Mouse (Mus musculus) liver, embryonic 15.5 days (tissue): Measurements from ENCODE around the gene Ndufaf4. TPM values are rescaled to one million over a fixed set of nuclear protein-coding genes. Genes with fewer than 3 reads are reported as not detected.
A peak's percentile ranks its signal among the peaks of the same experiment; 100 is the strongest.
"Not testable (repeated sequence)": the region's sequence is repeated elsewhere in the genome, so short reads cannot be mapped to it uniquely, and the experiment has no call there.

Source experiments
- ATAC-seq: fragments of 200-750 bp; cut with Nextera tagmentation; 2 replicates; pipeline ENCODE4 v1.8.0; 2017; ENCODE audit warnings: moderate number of reproducible peaks, mild to moderate bottlenecking, moderate library complexity; ENCODE audit not compliant: insufficient read depth
- H3K27ac ChIP-seq: fragments of 300-500 bp; sonication (generic); replicated peaks from 2 replicates; pipeline ENCODE4 v1.5.1; 2015; ENCODE audit warnings: mild to moderate bottlenecking, inconsistent platforms
- H3K27me3 ChIP-seq: fragments of 300-500 bp; sonication (generic); 2 replicates; pipeline ENCODE4 v1.6.1; 2015; ENCODE audit warnings: mild to moderate bottlenecking, inconsistent platforms
- H3K36me3 ChIP-seq: fragments of 300-500 bp; sonication (generic); replicated peaks from 2 replicates; pipeline ENCODE4 v1.6.1; 2015; ENCODE audit warnings: moderate library complexity, mild to moderate bottlenecking, inconsistent platforms
- H3K4me1 ChIP-seq: fragments of 300-500 bp; sonication (generic); replicated peaks from 2 replicates; pipeline ENCODE4 v1.6.1; 2015; ENCODE audit warnings: inconsistent platforms
- H3K4me2 ChIP-seq: fragments of 300-500 bp; sonication (generic); 2 replicates; pipeline ENCODE4 v1.6.1; 2015; ENCODE audit warnings: moderate library complexity, mild to moderate bottlenecking, inconsistent platforms
- H3K4me3 ChIP-seq: fragments of 300-500 bp; sonication (generic); replicated peaks from 2 replicates; pipeline ENCODE4 v1.5.1; 2015; ENCODE audit warnings: mild to moderate bottlenecking, inconsistent platforms
- H3K9ac ChIP-seq: fragments of 300-500 bp; sonication (generic); 2 replicates; pipeline ENCODE4 v1.6.1; 2015; ENCODE audit warnings: moderate library complexity, mild to moderate bottlenecking, inconsistent platforms
- H3K9me3 ChIP-seq: fragments of 300-500 bp; sonication (generic); replicated peaks from 2 replicates; pipeline ENCODE4 v1.6.1; 2016; ENCODE audit warnings: inconsistent platforms
- WGBS: fragments of 180-500 bp; shearing (Covaris S2); methylation state at CpG from one replicate; pipeline ENCODE4 v1.1.7; 2015; ENCODE audit warnings: mixed read lengths; ENCODE audit not compliant: insufficient replicate concordance; 5-methylcytosine and 5-hydroxymethylcytosine counted together
- polyA plus RNA-seq: library from polyadenylated mRNA; unstranded; fragments of >200 nt; fragmentation: Nextera tagmentation; extraction: Ambion mirVana; gene quantifications from 2 replicates; pipeline ENCODE4 v1.2.1, GENCODE M21; 2015

Ndufaf4 gene
- 20.2 and 22.0 TPM in 2 replicates for polyA plus RNA-seq

- under 1% methylated on average over 58 of the region's 58 CpGs for WGBS
- H3K36me3 ChIP-seq, result peaks cover 15% of the 10 kb centered on the region
- ATAC-seq, result peak; percentile 99
Observed at GRCm38 (mm10) chr4:24897851-24898515, at the start of gene Ndufaf4. TSS of gene Ndufaf4 (plus strand) at chr4:24898083.

GRCm38 (mm10) chr4:24850401-24851325, 47.2 kb upstream of the Ndufaf4 start, which contains the start of gene Klhl32:
TSS of gene Klhl32 (minus strand) at chr4:24851124.
- H3K27ac ChIP-seq, result no peak within 1 kb of the TSS
- H3K9ac ChIP-seq, result 0 out of 2 replicates have a peak within 1 kb of the TSS, but pooled peaks have one; percentile 21
- under 1% methylated on average over 63 of the region's 63 CpGs for WGBS

More at GRCm38 (mm10) chr4:24897851-24898515, at the start of gene Ndufaf4:
- Histone ChIP-seq H3K9ac (peak within 1 kb of the TSS; percentile 72), H3K4me1 (peaks cover 15% of the 10 kb centered on the region), H3K4me3 (peak within 1 kb of the TSS; percentile 88), H3K27ac (0 out of 2 replicates have a peak within 1 kb of the TSS, but pooled peaks have one; percentile 29), H3K27me3 (no peaks in the 10 kb centered on the region), H3K9me3 (no peaks in the 10 kb centered on the region), H3K4me2 (peak within 1 kb of the TSS; percentile 92)

GRCm38 (mm10) chr4:24865691-24866090, 32.2 kb upstream of the Ndufaf4 start:
- Histone ChIP-seq H3K9me3 (no peaks in the 10 kb centered on the region), H3K4me2 (no peak overlapping the region), H3K27me3 (no peaks in the 10 kb centered on the region), H3K27ac (no peak overlapping the region), H3K9ac (no peak overlapping the region), H3K36me3 (no peaks in the 10 kb centered on the region), H3K4me3 (no peak overlapping the region), H3K4me1 (no peaks in the 10 kb centered on the region)
- 31% methylated on average over 6 of the region's 6 CpGs for WGBS
- ATAC-seq, result no peak

More at GRCm38 (mm10) chr4:24850401-24851325, 47.2 kb upstream of the Ndufaf4 start, which contains the start of gene Klhl32:
- peak within 1 kb of the TSS; percentile 73 for H3K4me2 ChIP-seq
- no peaks in the 10 kb centered on the region for H3K36me3 ChIP-seq
- H3K4me3 ChIP-seq, result peak within 1 kb of the TSS; percentile 56
- H3K9me3 ChIP-seq, result no peaks in the 10 kb centered on the region
- peak; percentile 44; the same call in 1 of the 2 replicates for ATAC-seq
- peaks cover 13% of the 10 kb centered on the region for H3K27me3 ChIP-seq
- H3K4me1 ChIP-seq, result peaks cover 8% of the 10 kb centered on the region; the same call in 1 of the 2 replicates

DNA sequence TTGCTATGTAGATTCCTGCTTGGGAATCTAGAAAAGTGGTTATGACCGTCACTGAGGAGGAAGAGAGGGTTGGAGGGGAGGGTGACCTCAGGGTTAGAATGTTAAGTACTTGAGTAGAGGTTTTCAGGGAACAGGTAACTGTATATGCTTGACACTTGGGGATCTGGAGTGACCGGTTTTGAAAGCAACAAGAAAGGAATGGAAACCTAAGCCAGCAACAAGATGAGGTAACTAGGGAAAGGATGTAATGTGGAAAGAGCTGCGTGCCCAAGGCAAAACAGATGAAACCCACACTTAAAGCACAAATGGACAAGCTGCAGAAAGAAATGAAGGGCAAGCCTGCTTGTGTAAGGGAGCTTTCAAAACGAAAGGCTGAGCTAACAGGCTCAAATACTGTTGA, 28.7 kb upstream of the Ndufaf4 start:
- H3K27ac ChIP-seq, result no peak overlapping the region
- no peaks in the 10 kb centered on the region for H3K4me1 ChIP-seq
- H3K9ac ChIP-seq, result no peak overlapping the region
- no peak for ATAC-seq
- H3K9me3 ChIP-seq, result no peaks in the 10 kb centered on the region
- no peak overlapping the region for H3K4me3 ChIP-seq
- no peaks in the 10 kb centered on the region for H3K27me3 ChIP-seq
- no peaks in the 10 kb centered on the region for H3K36me3 ChIP-seq
- H3K4me2 ChIP-seq, result no peak overlapping the region
- 49% methylated on average over 4 of the region's 4 CpGs for WGBS

DNA sequence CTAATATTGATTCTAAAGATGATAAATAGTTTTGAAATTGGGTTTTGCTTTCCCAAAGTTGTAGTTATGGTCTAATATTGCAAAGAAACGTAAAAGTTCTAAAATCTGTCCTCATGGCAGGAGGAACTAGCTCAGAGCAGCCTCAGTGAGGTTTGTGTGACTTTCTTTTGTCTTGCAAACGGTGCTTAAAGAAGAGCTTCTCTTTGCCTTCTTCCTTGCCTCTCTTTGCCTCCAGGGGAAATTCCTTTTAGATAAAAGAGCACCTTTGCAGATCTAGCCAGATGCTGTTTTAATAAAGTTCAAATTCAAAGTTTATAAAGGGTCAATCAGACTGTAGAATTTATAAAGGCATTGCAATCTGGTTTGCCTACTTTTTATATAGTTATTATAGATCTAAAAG, 8.5 kb upstream of the Ndufaf4 start:
- not testable (repeated sequence) for ATAC-seq, H3K4me1 ChIP-seq, H3K4me2 ChIP-seq, H3K36me3 ChIP-seq, H3K9me3 ChIP-seq, H3K27me3 ChIP-seq, H3K4me3 ChIP-seq, H3K27ac ChIP-seq, H3K9ac ChIP-seq
- WGBS, result 34% methylated on average over 2 of the region's 2 CpGs

DNA sequence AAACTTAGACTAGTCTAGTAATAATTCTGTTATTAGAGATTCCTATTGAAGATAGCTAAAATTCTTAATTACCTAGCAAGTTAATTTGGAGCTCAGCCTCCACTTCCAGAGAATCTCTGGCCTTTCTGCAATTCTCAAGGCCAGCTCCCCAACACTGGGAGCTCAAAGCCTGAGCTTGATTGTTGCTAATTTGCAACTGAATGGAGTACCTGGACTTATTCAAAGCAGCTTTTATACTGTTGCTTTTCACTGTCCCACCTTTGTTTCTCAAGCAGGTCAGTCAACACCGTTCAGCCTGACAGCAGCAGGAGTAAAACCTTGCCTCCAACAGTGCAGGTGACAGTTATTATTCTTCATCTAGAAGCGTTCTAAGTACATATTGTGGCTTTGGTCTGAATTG, 5.6 kb upstream of the Ndufaf4 start:
- not testable (repeated sequence) for H3K9me3 ChIP-seq, H3K4me3 ChIP-seq, H3K4me1 ChIP-seq, H3K4me2 ChIP-seq, H3K36me3 ChIP-seq, H3K27me3 ChIP-seq, H3K9ac ChIP-seq, H3K27ac ChIP-seq, ATAC-seq
- WGBS, result 54% methylated on average over 2 of the region's 2 CpGs

- Histone ChIP-seq H3K36me3 (no peaks in the 10 kb centered on the region), H3K27ac (no peak overlapping the region), H3K27me3 (no peaks in the 10 kb centered on the region), H3K4me1 (peaks cover 15% of the 10 kb centered on the region), H3K9me3 (no peaks in the 10 kb centered on the region), H3K9ac (no peak overlapping the region), H3K4me3 (no peak overlapping the region), H3K4me2 (no peak overlapping the region)
- no peak for ATAC-seq
- 44% methylated on average over 4 of the region's 4 CpGs for WGBS
Observed at GRCm38 (mm10) chr4:24894625-24895024, 3.3 kb upstream of the Ndufaf4 start.

- Histone ChIP-seq H3K4me1 (peaks cover 15% of the 10 kb centered on the region), H3K36me3 (peaks cover 9% of the 10 kb centered on the region), H3K27me3 (no peaks in the 10 kb centered on the region), H3K27ac (no peak overlapping the region), H3K4me3 (no peak overlapping the region), H3K9ac (no peak overlapping the region), H3K9me3 (no peaks in the 10 kb centered on the region), H3K4me2 (peak overlapping the region; percentile 92)
- no peak for ATAC-seq
- 3% methylated on average over 1 of the region's 1 CpGs for WGBS
Observed at GRCm38 (mm10) chr4:24896829-24897228, 1.1 kb upstream of the Ndufaf4 start.

- peak; percentile 66 for ATAC-seq
- Histone ChIP-seq H3K4me2 (peak overlapping the region; percentile 92), H3K9me3 (no peaks in the 10 kb centered on the region), H3K4me3 (peak overlapping the region; percentile 88), H3K27ac (no peak overlapping the region), H3K36me3 (peaks cover 13% of the 10 kb centered on the region), H3K27me3 (no peaks in the 10 kb centered on the region), H3K9ac (peak overlapping the region; percentile 40), H3K4me1 (peaks cover 15% of the 10 kb centered on the region)
- 12% methylated on average over 7 of the region's 7 CpGs for WGBS
Observed at GRCm38 (mm10) chr4:24897351-24897750, 532 bp upstream of the Ndufaf4 start.

GRCm38 (mm10) chr4:24898636-24899035, 753 bp downstream of the Ndufaf4 start:
- no peak overlapping the region for H3K27ac ChIP-seq
- H3K4me2 ChIP-seq, result peak overlapping the region; percentile 92
- H3K4me1 ChIP-seq, result peaks cover 15% of the 10 kb centered on the region
- peak overlapping the region; percentile 72 for H3K9ac ChIP-seq
- H3K27me3 ChIP-seq, result no peaks in the 10 kb centered on the region
- WGBS, result 17% methylated on average over 8 of the region's 8 CpGs
- ATAC-seq, result no peak
- H3K4me3 ChIP-seq, result peak overlapping the region; percentile 88
- peaks cover 20% of the 10 kb centered on the region for H3K36me3 ChIP-seq
- H3K9me3 ChIP-seq, result no peaks in the 10 kb centered on the region

DNA sequence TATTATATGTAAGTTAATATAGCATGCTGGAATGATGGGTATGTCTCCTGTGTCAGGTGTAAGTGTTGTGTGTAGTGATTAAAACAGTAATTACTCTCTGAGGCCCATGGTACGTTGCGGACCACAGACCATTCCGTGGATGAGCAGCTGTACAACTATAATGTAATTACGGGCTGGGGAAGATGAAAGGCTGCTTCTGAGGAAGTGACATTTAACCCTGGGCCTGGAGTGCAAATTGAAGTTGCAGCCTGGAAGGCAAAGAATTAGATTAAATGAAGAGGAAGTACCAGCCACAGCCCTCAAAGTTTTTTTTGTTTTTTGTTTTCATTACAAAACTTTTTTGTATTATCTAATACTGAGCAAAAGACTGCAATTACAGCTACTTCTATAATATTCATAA, 1.3 kb downstream of the Ndufaf4 start:
- Histone ChIP-seq H3K27ac (no peak overlapping the region), H3K4me2 (peak overlapping the region; percentile 92), H3K4me1 (peaks cover 15% of the 10 kb centered on the region), H3K9ac (peak overlapping the region; percentile 72), H3K36me3 (peaks cover 20% of the 10 kb centered on the region), H3K9me3 (no peaks in the 10 kb centered on the region), H3K27me3 (no peaks in the 10 kb centered on the region), H3K4me3 (peak overlapping the region; percentile 88)
- no peak for ATAC-seq
- 31% methylated on average over 4 of the region's 4 CpGs for WGBS
